Mouse (Mus musculus) cerebellum, postnatal 10 days (tissue): ENCODE measurements around the gene Atp11a.

Source experiments
- DNase-seq, 2 experiments: peaks; one replicate each; pipeline ENCODE4 v3.0.0; 2021; ENCODE audit warnings: mixed read lengths in 2 of 2

Atp11a gene

DNA sequence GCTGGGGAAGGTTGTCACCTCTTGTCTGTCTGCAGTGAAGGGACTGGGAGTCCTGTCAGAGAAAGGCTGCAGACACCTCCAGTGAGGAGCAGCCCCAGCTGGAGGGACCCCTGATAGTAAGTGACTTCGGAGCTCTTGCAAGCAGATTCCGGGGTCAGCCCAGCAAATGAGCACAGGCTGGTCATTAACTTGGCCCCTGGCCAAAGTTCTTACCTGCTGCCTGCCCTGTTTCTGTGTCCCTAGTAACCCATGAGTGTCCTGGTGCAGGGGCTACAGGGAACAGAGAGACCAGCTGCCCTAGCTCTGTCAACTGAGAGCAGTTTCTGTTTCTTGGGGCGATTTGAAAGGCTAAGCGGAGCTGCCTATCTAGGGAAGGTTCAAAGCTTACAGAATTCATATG is 17.1 kb downstream of the Atp11a start:
- no peak for DNase-seq

DNA sequence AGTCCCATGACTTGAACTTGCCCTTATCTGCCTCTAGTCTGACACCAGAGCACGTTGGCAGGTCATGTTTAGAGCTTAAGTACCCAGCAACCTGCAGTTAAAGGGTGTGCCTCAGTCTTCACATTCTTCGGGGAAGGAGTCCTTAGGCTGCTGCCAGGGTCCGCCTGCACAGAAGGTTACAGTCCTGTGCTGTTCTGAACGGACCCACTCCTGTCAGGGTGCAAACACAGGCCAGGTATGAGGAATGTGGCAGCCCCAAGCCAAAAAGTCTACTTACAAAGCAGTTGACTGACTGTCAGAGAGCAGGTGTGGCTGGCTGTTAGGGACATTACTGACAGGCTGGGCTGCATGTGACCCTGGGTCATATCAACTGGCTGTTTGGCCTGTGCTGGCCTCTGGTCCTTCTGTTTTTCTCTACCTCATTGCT is 18.1 kb downstream of the Atp11a start:
- no peak for DNase-seq

DNA sequence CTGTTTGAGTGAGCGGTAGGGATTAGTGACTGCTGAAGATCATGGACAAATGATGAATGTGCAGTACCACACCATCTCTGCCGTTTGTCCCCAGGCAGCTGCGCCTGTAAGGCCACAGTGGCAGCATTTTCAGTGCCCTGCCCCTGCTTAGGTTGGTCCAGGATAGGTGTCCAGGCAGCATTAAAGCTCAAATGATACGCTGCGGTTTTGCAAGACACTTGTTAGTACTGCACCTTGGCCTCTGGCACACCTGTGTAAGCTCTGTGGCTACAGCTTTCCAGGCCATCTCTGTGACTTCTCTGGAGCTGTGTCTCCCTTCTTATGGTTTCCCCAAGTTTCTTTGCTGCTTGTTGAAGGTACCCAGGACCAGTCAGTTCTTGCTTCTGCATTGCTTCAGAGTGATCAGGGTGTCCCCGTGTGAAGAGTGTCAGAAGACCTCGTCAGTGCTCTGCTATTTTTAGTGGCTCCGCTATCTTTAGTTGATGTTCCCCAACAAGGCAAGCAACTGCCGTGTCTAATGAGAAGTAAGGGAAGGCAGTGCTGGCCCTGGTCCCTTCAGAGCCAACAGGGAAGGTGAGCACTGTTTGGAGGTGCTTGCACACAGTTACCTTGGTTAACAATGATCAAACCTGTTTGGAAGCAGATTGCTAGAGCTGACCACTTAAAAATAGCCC is 18.6 kb downstream of the Atp11a start:
- no peak for DNase-seq

DNA sequence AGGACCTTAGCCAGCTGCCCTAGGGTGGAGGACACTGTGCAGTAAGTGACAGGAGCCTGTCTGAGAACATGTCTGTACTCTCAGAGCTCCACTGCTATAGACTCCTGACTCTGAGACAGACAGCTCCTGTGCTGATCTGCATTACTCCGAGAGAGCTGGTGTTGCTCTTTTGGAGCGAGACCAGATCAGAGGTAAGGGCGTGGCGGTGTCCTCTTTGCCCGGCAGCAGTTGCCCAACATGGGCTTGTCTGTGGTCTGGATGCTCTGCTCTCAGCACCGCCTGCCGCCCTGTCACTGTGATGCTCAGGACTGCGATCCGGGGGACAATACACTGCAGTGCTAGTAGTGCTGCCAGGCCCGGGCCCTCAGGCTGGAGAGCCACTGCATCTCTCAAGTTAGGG is 19.4 kb downstream of the Atp11a start:
- no peak for DNase-seq

DNA sequence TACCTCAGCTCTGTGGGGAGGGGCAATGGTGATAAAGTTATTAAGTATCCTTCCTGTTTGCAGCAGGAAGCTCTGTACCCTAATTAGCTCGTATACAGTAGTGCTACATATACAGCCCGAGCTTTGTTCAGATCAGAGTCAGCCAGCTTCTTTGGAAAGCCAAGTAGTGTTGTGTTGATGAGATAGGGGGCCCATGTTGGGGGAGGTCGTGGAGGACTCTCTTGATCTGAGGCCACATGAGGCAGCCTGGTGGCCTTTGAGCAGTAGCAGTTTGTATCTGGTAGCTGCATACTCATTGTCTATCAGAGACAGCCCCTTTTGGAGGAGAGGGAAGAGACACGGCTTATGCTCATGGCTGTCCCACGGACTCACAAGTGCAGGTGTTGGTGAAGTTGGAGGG is 20.4 kb downstream of the Atp11a start:
- DNase-seq, result no peak

DNA sequence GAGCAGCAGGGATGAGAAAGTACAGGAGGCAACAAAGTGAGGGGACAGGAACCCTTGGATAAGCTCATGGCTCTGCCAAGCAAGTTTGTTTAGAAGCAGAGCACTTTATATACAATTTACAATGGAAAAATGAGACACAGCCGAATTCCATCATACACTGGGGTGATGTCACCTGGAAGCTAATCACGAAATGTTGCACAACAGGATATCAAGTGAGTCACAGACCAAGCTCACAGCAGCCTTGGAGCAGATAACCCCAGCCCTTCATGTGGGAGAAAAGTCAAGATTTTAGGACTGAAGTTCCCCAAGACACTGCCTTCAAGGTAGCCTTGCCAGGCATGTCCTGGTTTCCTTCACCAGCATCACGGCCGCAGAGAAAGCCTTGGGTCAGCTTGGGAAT is 22.7 kb downstream of the Atp11a start:
- no peak for DNase-seq

DNA sequence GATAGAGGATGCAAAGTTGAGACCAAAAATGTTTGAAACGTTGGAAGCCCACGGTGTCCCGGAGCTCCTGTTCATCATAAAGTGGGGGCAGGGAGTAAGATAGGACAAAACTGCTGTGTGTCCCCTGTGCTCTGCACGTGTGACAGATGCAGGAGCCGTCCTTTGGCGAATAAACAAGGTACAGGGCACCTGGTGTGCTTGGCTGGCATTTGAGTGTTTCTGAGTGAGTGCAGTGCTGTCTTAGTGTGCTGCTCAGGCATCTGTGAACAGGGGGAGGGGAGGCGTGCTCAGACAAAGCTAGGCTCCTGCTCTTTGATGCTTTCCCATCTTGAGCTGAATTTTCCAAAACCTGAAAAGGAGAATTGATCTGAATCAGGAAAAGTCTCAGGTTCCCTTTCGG is 28.7 kb downstream of the Atp11a start:
- DNase-seq, result no peak

DNA sequence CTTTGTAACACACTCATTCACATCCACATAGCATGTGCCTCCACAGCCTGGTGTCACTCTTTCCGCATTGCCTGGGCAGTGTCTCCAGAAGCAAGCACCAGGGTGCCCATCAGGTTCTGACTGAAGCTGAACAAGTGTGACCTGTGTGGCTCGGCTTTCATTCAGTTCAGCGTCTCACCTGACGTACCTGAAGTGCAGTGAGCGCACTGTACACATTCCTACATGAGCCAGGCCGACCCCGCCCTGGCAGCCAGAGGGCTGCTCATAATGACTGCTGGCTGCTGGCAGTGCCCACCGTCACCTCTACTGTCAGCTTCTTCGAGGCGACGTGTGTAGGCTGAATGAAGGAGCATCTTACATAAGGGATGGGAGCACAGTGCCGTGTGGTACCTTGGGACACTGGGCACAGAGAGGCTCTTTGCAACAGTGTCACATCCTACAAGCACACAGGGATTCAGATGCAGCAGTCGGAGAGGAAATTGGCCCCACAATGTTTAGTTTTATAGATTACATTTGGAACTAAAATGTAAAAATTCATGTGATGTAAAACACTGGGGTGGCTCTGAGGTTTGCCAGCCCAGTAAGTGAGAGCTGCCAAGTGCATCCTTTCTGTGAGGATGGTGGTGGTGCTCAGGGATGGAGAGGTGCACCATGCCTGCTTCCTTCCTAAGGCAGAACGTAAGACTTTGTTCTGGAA is 29.6 kb downstream of the Atp11a start:
- no peak for DNase-seq

DNA sequence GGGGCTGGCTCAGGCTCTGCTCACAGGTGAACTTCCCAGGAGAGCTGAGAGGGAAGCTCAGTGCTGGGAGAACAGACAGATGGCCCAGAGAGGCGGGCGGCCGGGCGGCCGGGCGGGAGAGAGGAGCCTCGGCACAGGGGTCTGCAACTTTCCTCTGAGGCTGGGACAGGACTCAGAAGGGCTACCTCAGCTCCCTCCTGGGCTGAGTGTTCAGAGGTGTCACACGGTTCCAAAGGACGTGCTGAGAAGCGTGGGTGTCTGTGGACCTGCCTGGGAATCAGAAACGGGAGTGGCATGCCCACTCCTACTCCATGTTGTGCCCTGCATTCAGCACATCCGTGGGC is 30.1 kb downstream of the Atp11a start:
- DNase-seq, result peak; percentile 33 to 42

DNA sequence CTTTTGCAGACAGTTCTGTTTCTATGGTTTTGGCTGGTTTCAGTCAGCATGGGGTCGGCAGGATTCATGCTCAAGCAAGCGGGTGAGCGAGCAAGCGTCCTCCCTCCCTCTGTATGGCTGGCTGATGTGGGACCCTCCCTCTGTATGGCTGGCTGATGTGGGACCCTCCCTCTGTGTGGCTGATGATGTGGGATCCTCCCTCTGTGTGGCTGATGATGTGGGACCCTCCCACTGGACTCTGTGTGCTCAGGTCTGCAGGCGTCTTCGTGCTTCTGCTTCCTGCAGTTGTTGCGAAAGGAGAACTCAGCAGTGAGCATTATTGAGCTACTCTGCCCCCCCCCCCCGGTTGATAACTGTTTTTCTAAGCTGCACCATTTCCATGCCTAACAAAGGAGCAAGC is 30.6 kb downstream of the Atp11a start:
- no peak for DNase-seq

DNA sequence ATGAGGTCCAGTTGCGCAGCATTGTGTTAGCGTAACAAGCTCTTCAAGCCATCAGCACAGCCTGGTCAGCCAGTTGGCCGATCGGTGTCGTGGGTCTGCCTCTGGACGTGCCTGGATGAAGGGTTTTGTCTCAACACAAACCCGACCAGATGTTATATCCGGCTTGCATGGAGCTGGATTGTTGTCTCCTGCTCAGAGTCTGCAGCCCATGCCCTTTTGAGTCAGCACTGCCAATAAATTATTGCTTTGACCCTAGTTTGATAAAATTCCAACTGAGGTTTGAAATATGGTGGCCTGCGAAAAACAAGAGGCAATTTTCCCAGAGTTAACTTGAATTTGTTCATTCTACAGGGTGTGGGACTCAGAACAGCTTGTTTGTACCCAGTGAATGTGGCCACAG is 31.9 kb downstream of the Atp11a start:
- DNase-seq, result no peak

DNA sequence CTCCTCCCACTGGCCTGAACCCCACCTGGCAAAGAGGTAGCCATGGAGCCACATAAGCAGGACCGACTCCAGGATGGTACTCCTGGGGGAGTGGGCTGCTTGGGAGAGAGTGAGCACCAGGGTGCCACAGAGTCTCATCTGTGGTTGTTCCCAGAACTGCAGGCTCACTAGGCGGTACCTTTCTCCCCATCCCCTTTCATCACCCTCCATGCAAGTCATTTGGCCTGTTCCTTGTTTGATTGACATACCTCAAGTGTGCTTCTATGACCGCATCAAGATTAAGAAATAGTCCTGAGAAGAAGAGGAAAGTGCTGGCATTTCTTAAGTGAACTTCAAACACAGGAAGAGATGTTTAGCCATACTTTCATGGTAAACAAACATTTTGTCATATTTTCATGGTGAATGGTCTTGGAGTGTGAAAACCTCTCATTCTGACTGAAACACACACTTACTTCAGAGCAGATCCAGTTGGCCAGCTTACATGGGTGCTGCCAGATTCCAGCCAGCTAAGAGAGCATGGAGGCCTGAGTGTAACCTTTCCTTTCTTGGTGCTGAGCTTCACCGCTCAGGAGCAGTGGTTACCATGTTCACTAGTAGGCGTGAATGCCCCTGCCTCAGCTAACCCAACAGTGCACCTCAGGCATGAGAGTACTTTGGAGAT is 38.3 kb downstream of the Atp11a start:
- no peak for DNase-seq

DNA sequence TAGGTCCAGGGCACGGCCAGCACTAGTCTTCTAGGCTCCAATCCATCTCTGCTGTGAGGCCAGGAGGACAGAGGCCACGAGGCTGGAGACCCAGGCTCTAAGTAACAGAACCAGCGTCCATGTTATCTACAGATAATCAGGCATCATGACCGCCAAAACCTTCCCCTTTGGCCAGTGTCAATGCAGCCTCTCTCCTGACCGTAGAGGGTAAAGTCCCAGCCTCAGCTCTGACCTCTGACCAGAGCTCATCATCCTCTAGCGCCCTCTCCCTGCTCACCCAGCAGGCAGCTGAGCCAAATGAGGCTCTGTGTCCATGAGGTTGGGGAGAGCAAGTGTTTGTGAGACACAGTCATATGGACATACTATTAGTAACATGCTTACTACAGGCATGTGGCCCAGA is 42.3 kb downstream of the Atp11a start:
- DNase-seq, result no peak

DNA sequence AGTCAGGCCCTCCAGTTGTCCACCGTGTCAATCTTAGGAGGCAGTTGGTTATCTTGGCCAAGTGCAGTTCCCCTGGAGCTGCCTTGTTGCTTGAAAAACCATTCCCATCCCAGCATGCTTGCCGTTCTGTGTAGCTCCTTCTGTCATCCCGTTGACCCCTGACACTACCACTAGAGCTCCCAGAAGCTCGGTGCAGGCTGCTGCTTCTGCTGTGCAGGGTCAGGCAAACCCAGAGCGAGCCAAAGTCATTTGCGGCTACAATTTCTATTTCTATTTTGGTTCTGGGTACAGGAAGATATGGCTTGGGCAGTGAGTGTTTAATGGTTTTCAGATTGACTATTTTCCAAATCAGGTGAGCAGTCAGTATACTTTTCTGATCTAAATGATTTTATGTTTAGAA is 43.0 kb downstream of the Atp11a start:
- no peak for DNase-seq

DNA sequence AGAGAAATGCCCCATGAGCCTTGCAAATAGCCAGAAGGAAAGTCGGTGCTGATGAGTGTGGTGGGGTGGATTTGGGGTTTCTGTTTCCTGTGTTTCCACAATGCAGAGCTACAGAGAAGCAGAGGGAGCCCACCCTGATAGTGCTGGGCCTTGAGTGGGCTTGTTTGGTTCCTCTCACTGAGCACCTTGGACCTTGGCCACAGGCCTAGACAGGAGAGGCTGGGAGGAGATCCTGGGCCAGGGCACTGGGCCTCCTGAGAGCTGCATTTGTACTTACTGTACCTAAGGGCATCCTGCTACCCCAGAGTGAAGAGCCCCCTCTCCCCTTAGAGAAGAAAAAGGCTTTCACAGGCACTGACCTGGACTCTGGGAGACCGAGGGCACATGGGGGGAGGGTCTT is 43.4 kb downstream of the Atp11a start:
- DNase-seq, result no peak

DNA sequence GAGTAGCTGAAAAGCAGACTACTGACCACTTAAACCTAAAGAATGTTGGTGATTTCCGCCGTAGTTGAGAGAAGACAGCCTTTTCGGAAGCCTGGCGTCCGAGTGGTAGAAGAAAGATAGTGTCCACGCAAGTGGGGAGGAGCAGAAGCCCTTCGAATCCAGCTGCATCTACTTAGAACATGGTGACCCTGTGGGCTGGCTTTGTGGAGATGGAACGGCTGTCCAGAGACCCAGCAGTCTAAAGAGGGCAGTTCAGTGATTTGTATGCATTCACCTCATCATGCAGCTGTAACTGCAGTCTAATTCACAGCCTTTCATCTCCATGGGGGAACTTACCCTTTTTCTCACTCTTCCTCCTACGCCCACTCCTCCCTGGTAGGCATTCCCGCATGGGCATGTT is 44.8 kb downstream of the Atp11a start:
- no peak for DNase-seq

DNA sequence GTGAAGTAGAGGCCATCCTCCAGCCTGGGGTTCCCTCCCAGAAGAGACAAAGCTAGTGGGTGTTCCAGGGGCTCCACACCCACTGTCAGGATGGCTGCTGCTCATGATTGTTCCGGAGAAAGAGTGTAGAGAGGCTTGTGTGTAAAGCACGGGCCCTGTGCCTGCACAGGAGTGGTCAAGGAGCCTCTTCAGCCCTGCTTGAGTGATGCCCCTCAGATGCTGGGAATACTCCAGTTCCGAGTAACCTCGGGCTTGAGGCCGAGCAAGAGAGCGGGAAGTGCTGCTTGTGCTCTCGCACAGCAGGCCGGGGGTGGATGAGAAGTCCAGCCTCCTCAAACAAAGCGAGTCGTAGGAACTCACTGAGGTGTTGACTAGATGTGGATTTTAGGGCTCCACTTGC is 46.3 kb downstream of the Atp11a start:
- no peak for DNase-seq

DNA sequence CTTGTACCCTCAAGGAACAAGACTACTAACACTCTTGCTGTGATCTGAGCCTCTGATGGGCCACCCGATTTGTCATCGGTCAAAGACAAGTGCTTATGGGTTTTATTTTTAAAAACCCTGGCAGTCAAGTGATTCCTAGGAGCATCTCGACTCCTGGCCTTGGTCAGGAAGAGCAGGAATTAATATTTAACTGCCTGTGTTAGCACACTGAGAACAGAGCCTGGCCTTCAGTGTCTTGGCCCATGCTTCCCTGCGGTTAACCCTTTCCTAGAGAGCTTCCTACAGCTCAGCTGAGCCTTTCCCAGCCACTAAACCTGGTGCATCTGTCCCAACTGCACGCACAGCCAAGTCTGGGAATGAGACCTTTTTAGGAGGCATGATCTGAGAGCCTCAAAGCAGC is 48.1 kb downstream of the Atp11a start:
- no peak for DNase-seq

DNA sequence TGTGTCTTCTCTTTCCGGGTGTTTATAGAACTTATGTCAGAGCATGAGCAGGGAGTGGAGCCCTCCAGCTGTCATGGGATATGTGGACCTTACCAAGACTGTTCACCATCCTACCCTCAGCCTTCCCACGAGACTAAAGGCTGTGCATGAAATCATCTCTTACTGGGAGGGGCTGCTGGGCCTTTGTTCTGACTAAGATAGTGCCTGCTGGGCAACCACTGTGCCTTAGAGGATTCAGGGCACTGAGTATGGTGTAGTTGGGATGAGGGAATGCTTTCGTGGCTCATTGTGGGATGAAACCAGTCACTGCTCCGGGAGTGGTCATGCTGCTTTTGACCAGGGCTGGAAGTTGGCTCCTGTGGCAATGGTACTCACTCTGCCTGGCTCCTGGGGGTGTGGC is 48.8 kb downstream of the Atp11a start:
- DNase-seq, result peak in 1 of 2 experiments; percentile 22

DNA sequence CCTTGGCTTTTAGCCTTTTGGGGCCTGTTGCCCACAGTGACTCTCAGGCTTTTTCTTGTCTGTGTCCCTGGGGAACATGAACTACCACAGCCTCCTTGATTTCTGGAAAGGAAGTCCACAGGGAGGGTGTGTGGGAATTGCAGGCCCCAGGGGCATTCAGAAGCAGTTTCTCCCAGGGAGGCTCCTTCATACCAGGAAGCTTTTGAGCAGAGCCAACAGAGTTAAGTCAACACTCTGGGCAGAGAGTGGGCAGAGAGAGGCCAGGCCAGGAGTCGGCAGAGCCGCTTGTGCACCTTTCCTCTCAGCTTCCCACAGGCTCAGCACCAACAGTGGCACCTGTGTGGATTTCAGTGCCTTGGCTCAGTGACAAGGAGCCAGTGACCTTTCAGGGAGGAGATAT is 51.2 kb downstream of the Atp11a start:
- DNase-seq, result no peak

DNA sequence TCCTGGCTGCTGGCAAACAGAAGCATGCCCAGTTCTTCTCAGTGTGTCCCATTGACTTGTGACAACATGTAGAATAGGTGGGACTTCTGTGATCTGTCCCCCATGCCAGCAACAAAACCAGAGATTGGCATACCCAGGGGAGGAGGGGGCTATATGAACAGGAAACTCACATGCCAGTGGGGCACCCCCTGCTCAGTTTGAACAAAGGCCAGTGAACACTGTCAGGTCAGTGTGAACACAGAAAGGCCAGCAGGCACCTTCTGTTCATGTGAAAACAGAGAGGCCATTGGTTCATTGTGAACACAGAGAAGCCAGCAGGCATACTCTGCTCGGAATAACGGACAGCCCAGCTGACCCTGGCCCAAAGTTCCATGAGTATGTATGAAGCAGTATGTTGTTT is 52.7 kb downstream of the Atp11a start:
- peak; percentile 59 to 70 for DNase-seq

DNA sequence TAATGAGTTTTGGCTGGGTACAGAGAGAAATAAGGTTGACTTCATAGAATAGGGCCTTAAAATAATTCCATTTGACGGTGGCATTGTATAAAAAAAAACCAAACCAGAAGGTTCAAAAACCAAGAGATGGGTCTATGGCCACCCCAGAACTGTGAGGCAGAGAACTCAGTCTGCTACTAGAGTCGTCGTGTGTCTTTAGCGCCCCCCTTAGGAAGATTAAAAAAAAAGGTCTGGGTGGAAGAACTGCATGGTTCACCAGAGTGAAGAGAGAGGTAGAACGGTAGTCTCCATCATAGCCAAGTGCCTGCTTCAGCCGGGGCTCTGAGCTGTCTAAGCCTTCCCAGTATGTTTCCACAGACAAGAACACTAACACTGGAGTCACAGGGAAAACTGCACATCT is 54.4 kb downstream of the Atp11a start:
- peak in 1 of 2 experiments; percentile 56 for DNase-seq

DNA sequence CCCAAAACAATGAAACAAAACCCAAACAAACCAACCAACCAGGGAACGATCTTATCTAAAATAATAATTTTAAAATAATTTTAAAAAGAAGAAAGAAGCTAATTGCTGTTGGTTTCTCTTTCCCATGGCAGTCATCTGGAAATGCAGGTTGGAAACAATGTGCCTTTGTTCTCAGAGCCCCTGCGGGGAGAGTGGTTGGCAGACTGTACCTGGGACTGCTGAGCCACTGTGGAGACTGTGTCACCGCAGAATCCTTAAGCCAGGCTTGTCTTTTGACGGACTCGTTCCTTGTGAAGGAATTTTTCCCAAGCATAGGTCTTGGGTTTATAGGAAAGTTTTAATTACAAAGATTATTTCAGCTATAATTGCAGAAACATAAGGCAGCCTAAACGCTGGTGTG is 59.6 kb downstream of the Atp11a start:
- DNase-seq, result no peak

DNA sequence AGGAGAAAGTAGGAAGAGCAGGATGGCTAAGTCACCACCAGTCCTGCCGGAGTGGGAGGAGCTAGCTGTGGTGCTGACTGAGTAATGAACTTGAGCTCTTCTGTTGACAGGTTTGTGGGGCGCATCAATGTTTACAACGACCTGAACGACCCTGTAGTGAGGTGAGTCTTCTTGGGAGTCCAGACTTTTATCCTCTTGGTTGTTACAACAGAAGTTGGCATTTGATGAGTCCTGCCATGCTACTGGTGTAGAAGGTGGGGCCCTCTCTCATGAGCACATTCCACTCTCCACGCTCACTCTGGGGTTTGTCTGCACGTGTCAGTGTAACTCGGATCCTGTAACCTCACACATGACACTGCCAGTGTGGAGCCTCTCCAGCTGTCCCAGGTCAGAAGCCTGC is 66.1 kb downstream of the Atp11a start:
- no peak for DNase-seq

DNA sequence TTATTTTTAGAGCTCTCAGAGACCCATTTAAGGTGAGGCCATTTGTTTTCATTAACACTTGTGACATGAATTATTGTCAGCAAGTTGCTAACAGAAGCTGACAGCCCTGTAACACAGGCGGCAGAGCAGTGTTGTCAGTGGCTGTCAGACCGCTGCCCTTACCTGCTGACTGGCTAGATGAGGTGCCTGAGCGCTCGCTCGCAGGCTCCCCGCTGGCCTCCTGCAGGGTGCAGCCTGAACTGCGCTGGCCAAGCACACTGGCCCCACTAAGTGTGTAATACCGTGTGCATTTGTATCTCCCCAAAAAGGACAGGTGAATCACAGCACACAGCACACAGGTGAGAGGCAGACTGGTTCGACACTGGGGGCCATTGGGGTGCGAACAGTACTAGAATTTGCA is 67.7 kb downstream of the Atp11a start:
- no peak for DNase-seq
